Comparison of ENCODE assay signal across 8 mouse cellular contexts in genomic region chr2:151702146-151702850, GRCm38 (mm10). TPM values are rescaled to one million over a fixed set of nuclear protein-coding genes. Genes with fewer than 3 reads are reported as not detected.
DNase-seq lines count a peak whose midpoint lies in the region; ATAC-seq and TF ChIP-seq lines count a peak whose summit lies in the region.

No protein-coding gene starts in this region.

- H3K9ac ChIP-seq in liver, adult 2 months (ENCODE audit: low read depth, low read length): peak overlapping the region; percentile 55

- WGBS in liver, adult 2 months: under 1% methylated on average over 69 of the region's 97 CpGs

- no peaks in the 10 kb centered on the region for H3K36me3 ChIP-seq in liver, adult 2 months (ENCODE audit: control insufficient read depth, insufficient read depth, low read length)

- DNase-seq in left cerebral cortex, adult 2 months (ENCODE audit: extremely low spot score in 1 of 2, low spot score in 2 of 2): peak; percentile 62 to 69
- DNase-seq in left cerebral cortex, adult 8-10 months (ENCODE audit: low spot score in 2 of 2): no peak
- peak; percentile 43 for DNase-seq in kidney, adult 18-20 months
- no peak for DNase-seq in liver, adult 2 months (ENCODE audit: extremely low read depth, low read depth, low spot score)
- peak; percentile 69 for DNase-seq in neural tube, embryonic 10.5 days (ENCODE audit: extremely low spot score, low spot score)
- peak; percentile 58 for DNase-seq in thymus, postnatal 4 days

- H3K4me1 ChIP-seq in liver, adult 2 months (ENCODE audit: control insufficient read depth, insufficient read depth, low read length): 0 out of 2 replicates have a peak, but pooled peaks cover 5% of the 10 kb centered on the region

- TF ChIP-seq POLR2A in liver, adult 2 months (IDR thresholded peaks at IDR 0.05; ENCODE audit: extremely low read depth, insufficient read depth, low read length): no peak

- peak overlapping the region; percentile 78 for H3K4me3 ChIP-seq in left cerebral cortex, adult 2 months
- peak overlapping the region; percentile 51; the same call in 1 of the 2 replicates for H3K4me3 ChIP-seq in liver, adult 2 months (ENCODE audit: insufficient read depth, low read depth, low read length)

- H3K27ac ChIP-seq in left cerebral cortex, adult 2 months: peak overlapping the region; percentile 85
- H3K27ac ChIP-seq in liver, adult 2 months (replicated peaks; ENCODE audit: insufficient read depth, low read depth, low read length): no peak overlapping the region

- ATAC-seq in common myeloid progenitor, adult 5-6 weeks (replicated peaks; ENCODE audit: low read depth, poor library complexity, severe bottlenecking): peak; percentile 64
- peak; percentile 70 for ATAC-seq in granulocyte monocyte progenitor cell, adult 5-6 weeks (replicated peaks; ENCODE audit: poor library complexity, severe bottlenecking)

- intact Hi-C loops in left cerebral cortex, adult 2 months (cut with DNase I): loop anchor here (5.0 kb wide), 1 partner anchor 70 kb away; the partner anchor contains the start of gene Snph

- H3K79me2 ChIP-seq in liver, adult 2 months (ENCODE audit: control insufficient read depth, insufficient read depth, low read length): no peaks in the 10 kb centered on the region

- peaks cover 10% of the 10 kb centered on the region; the same call in 1 of the 2 replicates for H3K27me3 ChIP-seq in liver, adult 2 months (ENCODE audit: control insufficient read depth, insufficient read depth, low read length)

- peak; percentile 31 for TF ChIP-seq CTCF in left cerebral cortex, adult 2 months (IDR thresholded peaks at IDR 0.05)
- no peak for TF ChIP-seq CTCF in liver, adult 2 months (IDR thresholded peaks at IDR 0.05; ENCODE audit: low read depth, low read length)

RNA-seq across cellular contexts. Expression of gene Tmem74b, which starts 0.5 kb away (rescaled TPM):
- 10 to 100 TPM in 1 of 2 experiments, 1 to 10 TPM in 1; 8.6 to 11.1 TPM for total RNA-seq in left cerebral cortex, adult 2 months (2021)
- total RNA-seq in left cerebral cortex, adult 8-10 months (2022): 10 to 100 TPM in 2 of 4 experiments, 1 to 10 TPM in 2; 9.7 to 11.8 (median 10.4) TPM
- not detected in 2 replicates for total RNA-seq in common myeloid progenitor, adult 5-6 weeks (2017)
- total RNA-seq in granulocyte monocyte progenitor cell, adult 5-6 weeks (2014; fragmentation: Nextera tagmentation): not detected in 2 replicates
- total RNA-seq in granulocyte monocyte progenitor cell, adult 5-6 weeks (2017): not detected in 2 replicates
- total RNA-seq in liver, adult 2 months (2014; rRNA removed): not detected in 2 replicates
- polyA plus RNA-seq in liver, adult 2 months (2012; rRNA removed): not detected in 2 replicates

RNA-seq across cellular contexts. Expression of gene Rad21l, which starts 34.0 kb away (rescaled TPM):
- 1 to 10 TPM in 1 of 2 experiments, under 1 TPM in 1; 0.75 to 1.2 TPM for total RNA-seq in left cerebral cortex, adult 2 months (2021)
- total RNA-seq in left cerebral cortex, adult 8-10 months (2022): 1 to 10 TPM; 1.8 to 2.5 (median 2.1) TPM
- not detected in 2 replicates for total RNA-seq in common myeloid progenitor, adult 5-6 weeks (2017)
- not detected in 2 replicates for total RNA-seq in granulocyte monocyte progenitor cell, adult 5-6 weeks (2014; fragmentation: Nextera tagmentation)
- total RNA-seq in granulocyte monocyte progenitor cell, adult 5-6 weeks (2017): not detected in 2 replicates
- total RNA-seq in liver, adult 2 months (2014; rRNA removed): not detected in 2 replicates
- polyA plus RNA-seq in liver, adult 2 months (2012; rRNA removed): not detected in 2 replicates

RNA-seq across cellular contexts. Expression of gene Psmf1, which starts 41.7 kb away (rescaled TPM):
- total RNA-seq in left cerebral cortex, adult 2 months (2021): 10 to 100 TPM; 38.5 to 42.3 TPM
- total RNA-seq in left cerebral cortex, adult 8-10 months (2022): 10 to 100 TPM; 44.8 to 54.4 (median 48.6) TPM
- total RNA-seq in common myeloid progenitor, adult 5-6 weeks (2017): 16.6 TPM in 2 replicates
- 37.5 and 39.5 TPM in 2 replicates for total RNA-seq in granulocyte monocyte progenitor cell, adult 5-6 weeks (2014; fragmentation: Nextera tagmentation)
- 9.5 and 12.6 TPM in 2 replicates for total RNA-seq in granulocyte monocyte progenitor cell, adult 5-6 weeks (2017)
- 7.5 and 9.2 TPM in 2 replicates for total RNA-seq in liver, adult 2 months (2014; rRNA removed)
- polyA plus RNA-seq in liver, adult 2 months (2012; rRNA removed): 39.2 and 46.0 TPM in 2 replicates

Comparison
In these comparisons a context has a peak if more than half of its experiments do, and no peak if none do; other contexts are left out.
1. DNase-seq: peak in left cerebral cortex, adult 2 months (2 of 2), kidney, adult 18-20 months (single experiment), neural tube, embryonic 10.5 days (single experiment) and thymus, postnatal 4 days (single experiment); none in left cerebral cortex, adult 8-10 months (0 of 2) and liver, adult 2 months (single experiment).